Mouse (Mus musculus): ENCODE measurements around the gene Tmem219. TPM values are rescaled to one million over a fixed set of nuclear protein-coding genes. Genes with fewer than 3 reads are reported as not detected.

Gene Tmem219
- polyA plus RNA-seq, 1 experiment from 2014 or later: 25.7 TPM

GRCm38 (mm10) chr7:126883731-126884181 is 39.0 kb downstream of the Tmem219 start:
- ATAC-seq (ENCODE audit: low read depth): no peak
- H3K36me3 ChIP-seq: peaks cover 20% of the 10 kb centered on the region
- H3K27me3 ChIP-seq: no peaks in the 10 kb centered on the region
- peak overlapping the region; percentile 99 for H3K4me2 ChIP-seq
- H3K9ac ChIP-seq: peak overlapping the region; percentile 94
- H3K4me3 ChIP-seq: peak overlapping the region; percentile 91
- under 1% methylated on average over 15 of the region's 15 CpGs for WGBS
- peaks cover 40% of the 10 kb centered on the region for H3K4me1 ChIP-seq (replicated peaks)
- H3K9me3 ChIP-seq: no peaks in the 10 kb centered on the region
- H3K27ac ChIP-seq (replicated peaks): peak overlapping the region; percentile 95

DNA sequence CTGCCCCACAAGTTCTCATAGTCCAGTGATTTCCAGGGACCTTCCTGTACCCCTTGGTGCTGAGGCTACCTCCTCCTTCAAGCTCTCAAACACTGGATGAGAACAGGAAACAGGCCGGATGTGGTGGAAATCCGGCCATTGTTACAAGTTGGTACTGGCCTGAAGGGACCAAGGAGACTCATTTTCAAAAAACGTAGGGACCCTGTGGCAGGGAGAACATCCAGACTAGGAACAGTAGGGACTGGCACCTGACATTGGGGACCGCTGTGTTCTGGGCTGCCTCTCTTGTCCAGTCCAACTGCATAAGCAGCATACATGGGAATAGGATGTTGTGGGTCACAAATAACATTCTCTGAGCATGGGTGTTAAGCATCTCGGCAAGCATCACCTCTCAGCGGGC is 41.7 kb downstream of the Tmem219 start:
- H3K27ac ChIP-seq (replicated peaks): 0 out of 2 replicates have a peak overlapping the region, but pooled peaks have one; percentile 33
- WGBS: 76% methylated on average over 6 of the region's 6 CpGs
- H3K4me3 ChIP-seq: peak overlapping the region; percentile 91; the same call in 1 of the 2 replicates
- H3K27me3 ChIP-seq: no peaks in the 10 kb centered on the region
- no peak for ATAC-seq (ENCODE audit: low read depth)
- no peaks in the 10 kb centered on the region for H3K9me3 ChIP-seq
- peaks cover 40% of the 10 kb centered on the region for H3K4me1 ChIP-seq (replicated peaks)
- H3K4me2 ChIP-seq: peak overlapping the region; percentile 99
- H3K9ac ChIP-seq: peak overlapping the region; percentile 94
- H3K36me3 ChIP-seq: peaks cover 48% of the 10 kb centered on the region

GRCm38 (mm10) chr7:126877239-126877638 is 45.5 kb downstream of the Tmem219 start:
- no peaks in the 10 kb centered on the region for H3K9me3 ChIP-seq
- no peak overlapping the region for H3K27ac ChIP-seq (replicated peaks)
- H3K4me2 ChIP-seq: no peak overlapping the region
- no peaks in the 10 kb centered on the region for H3K27me3 ChIP-seq
- peaks cover 82% of the 10 kb centered on the region for H3K36me3 ChIP-seq
- H3K4me1 ChIP-seq (replicated peaks): peaks cover 24% of the 10 kb centered on the region
- ATAC-seq (ENCODE audit: low read depth): no peak
- H3K9ac ChIP-seq: no peak overlapping the region
- H3K4me3 ChIP-seq: no peak overlapping the region
- 97% methylated on average over 1 of the region's 1 CpGs for WGBS

DNA sequence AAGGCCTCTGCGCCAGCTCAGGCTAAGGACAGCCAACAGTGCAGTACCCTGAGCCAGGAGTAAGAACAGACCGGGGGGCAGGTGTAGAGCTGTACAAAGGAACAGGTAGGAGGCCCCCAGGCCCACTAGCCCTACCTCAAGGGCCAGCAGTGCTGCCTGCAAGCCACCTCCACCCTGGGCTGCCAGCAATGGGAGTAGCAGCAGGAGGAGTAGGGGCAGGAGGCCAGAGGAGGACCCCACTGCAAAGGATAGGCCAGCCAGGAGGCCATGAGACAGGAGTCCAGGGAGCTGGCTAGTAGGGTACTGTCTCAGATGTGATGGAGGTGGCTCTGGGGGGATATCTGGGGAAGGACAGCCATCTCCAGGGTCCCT is 52.2 kb downstream of the Tmem219 start:
- Histone ChIP-seq H3K4me3 (no peak overlapping the region), H3K9me3 (no peaks in the 10 kb centered on the region), H3K4me1 (replicated peaks) (no peaks in the 10 kb centered on the region), H3K4me2 (no peak overlapping the region), H3K9ac (no peak overlapping the region), H3K27me3 (no peaks in the 10 kb centered on the region), H3K36me3 (peaks cover 100% of the 10 kb centered on the region), H3K27ac (replicated peaks) (no peak overlapping the region)
- WGBS: 100% methylated on average over 2 of the region's 2 CpGs
- ATAC-seq (ENCODE audit: low read depth): no peak

GRCm38 (mm10) chr7:126869780-126870519 is 52.8 kb downstream of the Tmem219 start:
- 91% methylated on average over 23 of the region's 23 CpGs for WGBS
- no peak for ATAC-seq (ENCODE audit: low read depth)

GRCm38 (mm10) chr7:126868003-126868402 is 54.7 kb downstream of the Tmem219 start:
- no peaks in the 10 kb centered on the region for H3K9me3 ChIP-seq
- no peaks in the 10 kb centered on the region for H3K27me3 ChIP-seq
- peaks cover 94% of the 10 kb centered on the region for H3K36me3 ChIP-seq
- no peak overlapping the region for H3K27ac ChIP-seq (replicated peaks)
- ATAC-seq (ENCODE audit: low read depth): no peak
- no peak overlapping the region for H3K4me3 ChIP-seq
- peaks cover 15% of the 10 kb centered on the region for H3K4me1 ChIP-seq (replicated peaks)
- no peak overlapping the region for H3K4me2 ChIP-seq
- 92% methylated on average over 12 of the region's 12 CpGs for WGBS
- H3K9ac ChIP-seq: no peak overlapping the region

More at GRCm38 (mm10) chr7:126869780-126870519, 52.8 kb downstream of the Tmem219 start:
- Histone ChIP-seq H3K4me1 (replicated peaks) (no peaks in the 10 kb centered on the region), H3K4me2 (no peak overlapping the region), H3K27ac (replicated peaks) (no peak overlapping the region), H3K4me3 (no peak overlapping the region), H3K36me3 (peaks cover 100% of the 10 kb centered on the region), H3K9ac (no peak overlapping the region), H3K27me3 (no peaks in the 10 kb centered on the region), H3K9me3 (no peaks in the 10 kb centered on the region)

- Histone ChIP-seq H3K4me2 (no peak overlapping the region), H3K27ac (replicated peaks) (no peak overlapping the region), H3K4me3 (no peak overlapping the region), H3K36me3 (peaks cover 89% of the 10 kb centered on the region), H3K9ac (no peak overlapping the region), H3K27me3 (no peaks in the 10 kb centered on the region), H3K9me3 (no peaks in the 10 kb centered on the region), H3K4me1 (replicated peaks) (peaks cover 19% of the 10 kb centered on the region)
- 88% methylated on average over 2 of the region's 2 CpGs for WGBS
- ATAC-seq (ENCODE audit: low read depth): no peak
These were observed 55.2 kb downstream of the Tmem219 start for GRCm38 (mm10) chr7:126867534-126867933.

DNA sequence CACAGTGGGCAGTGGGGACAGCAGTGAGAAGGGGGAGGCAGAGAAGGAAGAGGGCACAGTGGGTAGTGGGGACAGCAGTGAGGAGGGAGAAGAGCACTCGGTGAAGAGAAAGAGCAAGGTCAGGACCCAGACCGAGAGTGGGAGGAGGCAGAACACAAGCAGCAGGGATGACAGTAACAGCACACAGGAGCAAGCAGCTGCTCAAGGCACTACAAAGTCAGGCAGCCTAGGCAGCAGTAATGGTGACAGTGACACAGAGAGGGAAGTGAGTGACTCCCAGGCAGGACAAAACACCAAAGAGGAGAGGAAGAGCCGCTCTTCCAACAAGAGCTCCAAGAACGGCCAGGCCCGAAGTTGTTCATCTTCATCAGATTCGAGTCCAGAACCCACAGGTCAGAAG is 58.9 kb downstream of the Tmem219 start:
- Histone ChIP-seq H3K9me3 (no peaks in the 10 kb centered on the region), H3K4me3 (no peak overlapping the region), H3K4me2 (peak overlapping the region; percentile 89), H3K27me3 (no peaks in the 10 kb centered on the region), H3K4me1 (replicated peaks) (peaks cover 31% of the 10 kb centered on the region), H3K9ac (peak overlapping the region; percentile 77), H3K27ac (replicated peaks) (0 out of 2 replicates have a peak overlapping the region, but pooled peaks have one; percentile 84), H3K36me3 (peaks cover 63% of the 10 kb centered on the region)
- 58% methylated on average over 6 of the region's 6 CpGs for WGBS
- no peak for ATAC-seq (ENCODE audit: low read depth)

- Histone ChIP-seq H3K27ac (replicated peaks) (peak within 1 kb of the TSS; percentile 84), H3K9ac (peak within 1 kb of the TSS; percentile 77), H3K27me3 (no peaks in the 10 kb centered on the region), H3K4me2 (peak within 1 kb of the TSS; percentile 89), H3K4me3 (peak within 1 kb of the TSS; percentile 64), H3K4me1 (replicated peaks) (peaks cover 31% of the 10 kb centered on the region), H3K9me3 (no peaks in the 10 kb centered on the region), H3K36me3 (peaks cover 59% of the 10 kb centered on the region)
- WGBS: under 1% methylated on average over 41 of the region's 41 CpGs
- ATAC-seq (ENCODE audit: low read depth): peak; percentile 76
These were observed 60.5 kb downstream of the Tmem219 start, which contains the start of gene Ino80e for GRCm38 (mm10) chr7:126862147-126862784. TSS of gene Ino80e (minus strand) at chr7:126862377.

GRCm38 (mm10) chr7:126861429-126862130 is 61.1 kb downstream of the Tmem219 start, which contains the start of gene Hirip3:
TSS of gene Hirip3 (plus strand) at chr7:126861972.
- peak within 1 kb of the TSS; percentile 84 for H3K27ac ChIP-seq (replicated peaks)
- H3K36me3 ChIP-seq: peaks cover 59% of the 10 kb centered on the region
- peak within 1 kb of the TSS; percentile 89 for H3K4me2 ChIP-seq
- H3K27me3 ChIP-seq: no peaks in the 10 kb centered on the region
- no peaks in the 10 kb centered on the region for H3K9me3 ChIP-seq
- H3K4me3 ChIP-seq: peak within 1 kb of the TSS; percentile 64
- ATAC-seq (ENCODE audit: low read depth): peak; percentile 93
- H3K9ac ChIP-seq: peak within 1 kb of the TSS; percentile 77
- peaks cover 31% of the 10 kb centered on the region for H3K4me1 ChIP-seq (replicated peaks)
- WGBS: 3% methylated on average over 42 of the region's 42 CpGs

GRCm38 (mm10) chr7:126860987-126861386 is 61.7 kb downstream of the Tmem219 start:
- Histone ChIP-seq H3K9ac (peak overlapping the region; percentile 77), H3K27me3 (no peaks in the 10 kb centered on the region), H3K4me3 (peak overlapping the region; percentile 64), H3K36me3 (peaks cover 59% of the 10 kb centered on the region), H3K9me3 (no peaks in the 10 kb centered on the region), H3K4me2 (peak overlapping the region; percentile 89), H3K4me1 (replicated peaks) (peaks cover 31% of the 10 kb centered on the region), H3K27ac (replicated peaks) (peak overlapping the region; percentile 84; the same call in 1 of the 2 replicates)
- 77% methylated on average over 5 of the region's 5 CpGs for WGBS
- ATAC-seq (ENCODE audit: low read depth): no peak
